Mouse (Mus musculus): ENCODE data around the gene Col13a1.

DNA sequence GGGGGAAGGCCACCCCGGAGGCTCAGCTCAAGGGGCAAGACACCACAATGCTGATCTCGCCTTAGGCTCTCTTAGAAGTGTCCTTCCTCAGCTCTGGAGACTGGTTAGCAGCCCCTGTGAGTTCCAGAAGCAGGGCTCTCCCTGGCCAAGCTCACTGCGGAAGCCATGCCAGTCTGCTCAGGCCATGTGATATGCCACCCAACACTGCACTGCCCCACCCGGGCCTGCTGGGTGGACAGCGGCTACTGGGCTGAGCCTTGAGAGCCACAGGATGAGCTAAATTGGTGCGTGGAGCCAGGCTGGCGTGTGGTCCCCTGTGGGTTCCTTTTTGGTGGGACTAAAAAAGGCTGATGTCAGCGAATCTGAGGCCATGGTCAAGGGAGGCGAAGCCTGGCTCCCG, 88.6 kb downstream of the Col13a1 start:
- TF ChIP-seq CTCF (IDR thresholded peaks at IDR 0.05; ENCODE audit: low read depth, low read length) (no peak), POLR2A (IDR thresholded peaks at IDR 0.05; ENCODE audit: extremely low read depth, insufficient read depth, low read length) (no peak)

Measured in liver, adult 2 months (tissue).